Mouse (Mus musculus) embryonic stem cell, embryonic (primary cell): ENCODE results near the gene Aldh1a2.

Experiments
- CTCF ChIA-PET, 4 experiments: fragments of 300-600 bp in 2 of 4; fragments of 350-600 bp in 2 of 4; sonication (Branson Sonifier 250); formaldehyde crosslinking; loops; one replicate each; lab custom pipeline; 2022; ENCODE audit warnings: inconsistent platforms in 2 of 4; lab: Charles Lee
- POLR2A ChIA-PET, 4 experiments: fragments of 300-600 bp in 2 of 4; fragments of 350-600 bp in 2 of 4; sonication (Branson Sonifier 250); formaldehyde crosslinking; loops; one replicate each; lab custom pipeline; 2022; ENCODE audit warnings: antibody characterized with exemption in 4 of 4, inconsistent platforms in 1 of 4; lab: Charles Lee

Gene Aldh1a2

DNA sequence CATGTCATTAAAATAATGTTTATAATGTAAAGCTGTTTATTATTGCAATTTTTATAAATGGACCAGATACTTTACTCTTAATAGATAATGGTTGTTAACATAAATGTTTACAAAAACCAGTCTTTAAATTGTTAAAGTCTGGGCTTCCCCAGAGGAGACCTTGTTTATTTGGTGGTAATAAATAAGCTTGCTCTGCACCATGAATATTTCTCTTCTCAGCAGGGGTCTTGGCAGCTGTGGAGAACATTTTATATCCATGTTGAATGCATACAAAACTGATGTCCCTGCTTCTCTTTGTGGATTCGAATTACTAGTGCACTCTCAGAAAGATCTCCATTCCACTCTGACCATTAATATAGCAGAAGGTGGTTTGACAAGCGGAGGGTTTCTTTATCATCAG lies 38.8 kb downstream of the Aldh1a2 start:
- ChIA-PET POLR2A (interaction anchor here in 2 of 4 experiments (0.6 kb wide), 2 partner anchors 598 to 1278 kb away, joined by 4 to 9 read pairs; partner anchors contain the start of gene Gm10642 (in 1 of the 2)), CTCF (no interaction called here)

GRCm38 (mm10) chr9:71262711-71263110 lies 47.1 kb downstream of the Aldh1a2 start:
- POLR2A ChIA-PET = no interaction called here

DNA sequence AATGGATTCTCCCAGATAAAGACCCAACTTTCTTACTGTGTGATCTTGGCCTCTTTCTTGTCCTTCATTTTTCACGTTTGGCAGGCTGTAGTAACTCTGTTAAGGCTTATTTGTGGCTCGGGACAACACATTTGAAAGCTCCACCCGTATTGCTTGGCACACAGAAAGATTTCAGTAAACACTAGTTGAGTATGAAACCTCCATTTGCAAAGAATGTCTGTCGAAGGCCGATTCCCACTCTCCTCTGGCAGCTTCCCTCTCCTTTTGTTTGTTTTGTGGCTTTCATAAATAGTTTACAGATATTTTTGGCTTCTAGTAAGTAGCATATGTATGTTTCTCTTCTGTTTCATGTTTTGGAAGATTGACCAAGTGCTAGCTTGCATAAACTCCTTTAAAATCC lies 54.1 kb downstream of the Aldh1a2 start:
- POLR2A ChIA-PET = no interaction called here
- CTCF ChIA-PET = no interaction called here

More at GRCm38 (mm10) chr9:71262711-71263110, 47.1 kb downstream of the Aldh1a2 start:
- CTCF ChIA-PET = interaction anchor here in 1 of 4 experiments (0.7 kb wide), 1 partner anchor 415 kb away, joined by 3 read pairs; no protein-coding TSS in a partner anchor

DNA sequence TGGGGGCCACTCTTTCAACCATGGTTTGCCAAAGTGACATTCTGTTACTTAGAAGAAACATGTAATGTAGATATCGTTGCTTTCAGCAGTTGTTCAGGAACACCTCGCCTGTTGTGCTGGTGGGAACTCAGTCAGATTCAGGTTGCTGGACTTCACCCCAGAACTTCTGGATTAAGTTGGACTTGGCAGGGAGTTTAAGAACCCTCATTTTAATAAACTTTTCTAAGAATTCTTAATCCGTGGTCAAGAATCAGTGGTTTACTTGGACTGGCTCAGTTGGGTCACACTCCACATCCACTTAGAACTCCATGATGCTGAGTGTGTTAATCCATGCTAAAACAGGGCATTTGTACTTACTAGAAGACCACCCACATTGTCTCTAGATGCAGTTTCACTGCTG lies 54.6 kb downstream of the Aldh1a2 start:
- POLR2A ChIA-PET = no interaction called here

DNA sequence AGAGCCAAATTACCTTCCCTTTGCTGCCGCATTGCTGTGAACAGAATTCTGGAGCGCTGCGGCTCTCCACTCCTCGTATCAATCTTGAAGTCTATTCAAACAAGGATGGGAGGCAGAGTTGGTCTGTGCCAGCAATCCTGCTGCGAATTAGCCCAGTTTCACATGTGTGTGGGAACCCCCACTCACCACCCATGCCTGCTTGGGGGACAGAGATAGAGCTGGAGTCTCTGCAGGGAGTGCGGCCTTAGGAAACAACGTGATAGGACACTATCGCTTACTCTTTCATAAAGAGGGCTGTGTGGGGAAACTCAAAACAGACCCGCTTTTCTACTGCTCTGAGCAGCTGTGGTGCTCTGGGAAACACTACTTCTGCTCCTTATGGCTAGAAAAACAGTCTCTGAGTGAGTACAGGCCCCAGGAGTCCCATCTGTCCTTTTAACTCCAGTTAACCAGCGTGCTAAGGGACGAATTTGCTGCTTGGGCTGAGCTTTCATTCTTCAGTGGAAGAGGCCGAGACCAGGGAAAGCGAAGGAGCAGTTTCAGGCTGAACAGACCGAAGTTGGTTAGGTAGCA lies 60.6 kb downstream of the Aldh1a2 start:
- POLR2A ChIA-PET = no interaction called here
- CTCF ChIA-PET = no interaction called here

More for the DNA sequence above, 54.6 kb downstream of the Aldh1a2 start:
- CTCF ChIA-PET = no interaction called here

GRCm38 (mm10) chr9:71278741-71279140 lies 63.2 kb downstream of the Aldh1a2 start:
- ChIA-PET POLR2A (no interaction called here), CTCF (interaction anchor here in 1 of 4 experiments (0.6 kb wide), 1 partner anchor 1384 kb away, joined by 19 read pairs; no protein-coding TSS in a partner anchor)

DNA sequence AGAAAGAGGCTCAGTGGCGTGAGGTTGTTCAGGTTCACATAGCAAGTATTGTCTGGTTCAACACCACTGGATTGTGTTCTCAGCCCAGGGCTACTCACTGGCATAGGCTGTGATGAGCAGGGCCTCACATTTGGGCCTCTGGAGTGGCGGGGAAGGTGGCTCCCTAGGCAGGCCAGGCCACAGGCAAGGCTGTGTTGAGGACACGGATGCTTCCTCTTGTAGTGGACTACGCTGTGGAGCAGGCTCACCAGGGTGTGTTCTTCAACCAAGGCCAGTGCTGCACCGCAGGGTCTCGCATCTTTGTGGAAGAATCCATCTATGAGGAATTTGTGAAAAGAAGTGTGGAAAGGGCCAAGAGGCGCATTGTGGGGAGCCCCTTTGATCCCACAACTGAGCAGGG lies 67.6 kb downstream of the Aldh1a2 start:
- POLR2A ChIA-PET = no interaction called here
- CTCF ChIA-PET = no interaction called here

DNA sequence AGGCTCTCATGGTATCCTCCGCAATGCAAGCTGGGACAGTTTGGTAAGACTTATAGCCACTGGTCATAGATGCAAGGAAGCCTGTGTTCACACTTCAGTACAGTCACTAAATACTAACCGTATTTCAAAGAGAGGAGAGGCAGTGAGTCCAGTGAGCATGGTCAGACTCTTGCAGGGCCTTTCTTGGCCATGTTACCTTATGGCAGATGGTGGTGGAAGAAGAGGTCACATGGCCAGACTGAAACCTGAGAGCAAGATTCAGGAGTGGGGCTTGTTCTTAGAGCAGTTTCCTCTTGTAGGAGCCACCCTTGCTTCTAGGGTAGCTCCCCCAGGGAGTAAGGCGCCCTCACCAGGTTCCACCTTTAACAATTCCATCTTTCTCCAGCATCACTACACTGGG lies 69.6 kb downstream of the Aldh1a2 start:
- CTCF ChIA-PET = interaction anchor here in 2 of 4 experiments (0.6 to 2.0 kb wide), 2 partner anchors 17 to 35 kb away, joined by 5 read pairs; no protein-coding TSS in a partner anchor
- POLR2A ChIA-PET = interaction anchor here in 1 of 4 experiments (1.1 kb wide), 1 partner anchor 11 kb away, joined by 3 read pairs; no protein-coding TSS in a partner anchor

GRCm38 (mm10) chr9:71286420-71286819 lies 70.8 kb downstream of the Aldh1a2 start:
- ChIA-PET POLR2A (no interaction called here), CTCF (interaction anchor here in 2 of 4 experiments (1.2 to 2.0 kb wide), 2 partner anchors 34 kb away, joined by 3 to 5 read pairs; no protein-coding TSS in a partner anchor)

DNA sequence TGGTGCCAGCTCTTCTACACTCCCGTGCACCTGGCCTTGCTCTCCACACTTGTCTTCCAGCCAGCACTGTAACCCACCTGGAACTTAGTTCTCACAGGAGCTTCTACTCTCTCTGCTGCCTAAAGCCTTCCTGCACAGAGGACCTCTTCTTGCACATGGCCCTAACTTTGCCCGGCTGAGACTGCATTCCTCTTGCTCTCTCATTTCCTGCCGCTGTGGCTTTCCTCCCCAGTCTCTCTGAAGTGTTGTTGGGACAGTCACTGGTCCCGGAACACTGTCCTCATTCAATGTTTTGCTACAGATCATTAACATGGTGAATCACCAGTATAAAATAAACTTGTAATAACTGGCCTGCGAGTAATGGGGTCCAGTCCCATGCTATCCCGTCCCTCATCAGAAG lies 73.1 kb downstream of the Aldh1a2 start:
- ChIA-PET POLR2A (no interaction called here), CTCF (interaction anchor here in 1 of 4 experiments (1.8 kb wide), 1 partner anchor 32 kb away, joined by 4 read pairs; no protein-coding TSS in a partner anchor)

DNA sequence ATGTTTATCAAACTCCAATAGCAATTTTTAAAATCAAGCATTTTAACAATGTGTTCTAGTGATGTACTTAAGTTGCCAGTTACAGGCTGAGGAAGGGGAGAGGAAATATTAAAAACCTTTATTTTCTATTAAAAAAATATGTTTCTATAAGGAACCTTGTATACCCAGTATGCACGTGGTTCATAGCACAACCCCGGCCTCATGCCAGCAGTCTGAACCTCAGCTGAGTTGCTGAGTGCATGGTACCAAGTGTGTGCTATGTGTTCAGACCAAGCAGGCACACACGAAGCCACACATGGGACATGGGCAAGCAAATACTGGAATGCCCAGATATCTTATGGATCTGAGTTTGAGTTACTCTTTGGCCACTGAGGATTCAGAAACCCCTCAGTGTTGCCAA lies 74.2 kb downstream of the Aldh1a2 start:
- POLR2A ChIA-PET = interaction anchor here in 1 of 4 experiments (0.8 kb wide), 1 partner anchor 62 kb away, joined by 3 read pairs; no protein-coding TSS in a partner anchor

DNA sequence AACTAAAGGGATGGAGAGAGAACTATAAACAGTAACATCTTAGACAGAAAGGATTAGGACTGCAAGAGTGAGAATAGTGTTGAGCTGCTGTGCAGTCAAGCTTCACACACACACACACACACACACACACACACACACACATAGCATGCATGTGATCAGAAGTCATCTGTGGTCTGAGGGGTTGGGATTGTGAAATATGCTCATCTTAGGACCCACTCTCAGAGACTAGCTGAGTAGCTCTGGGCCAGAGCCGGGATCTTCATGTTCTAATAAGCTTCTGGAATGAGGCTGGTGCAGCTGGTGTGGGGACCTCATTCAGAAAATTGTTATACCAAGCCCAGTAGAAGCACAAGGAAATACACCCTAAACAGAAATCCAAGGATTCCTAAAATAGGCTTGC lies 75.1 kb downstream of the Aldh1a2 start:
- CTCF ChIA-PET = interaction anchor here in 2 of 4 experiments (0.6 to 1.4 kb wide), 2 partner anchors 29 to 79 kb away, joined by 3 to 6 read pairs; no protein-coding TSS in a partner anchor
- POLR2A ChIA-PET = no interaction called here

More for the DNA sequence above, 74.2 kb downstream of the Aldh1a2 start:
- CTCF ChIA-PET = interaction anchor here in 1 of 4 experiments (1.4 kb wide), 1 partner anchor 79 kb away, joined by 3 read pairs; no protein-coding TSS in a partner anchor

DNA sequence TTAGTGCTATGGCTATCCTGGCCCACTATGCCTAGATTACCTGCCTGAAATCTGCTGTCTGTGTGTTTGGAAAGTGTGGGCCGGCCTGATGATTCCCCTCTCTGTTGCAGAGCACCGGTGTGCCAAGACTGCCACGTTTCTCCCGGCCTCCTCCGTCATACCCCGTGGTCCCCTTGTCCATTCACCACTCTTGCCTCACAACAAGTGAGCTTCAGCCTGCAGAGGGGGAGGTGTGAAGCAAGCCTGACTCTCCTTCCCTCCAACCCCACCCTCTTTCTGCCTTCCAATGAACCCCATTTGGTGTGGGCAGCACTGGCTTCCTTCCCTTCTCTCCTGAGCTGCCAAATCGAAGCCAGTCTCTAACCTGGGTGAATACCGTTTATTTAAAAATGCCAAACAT lies 79.9 kb downstream of the Aldh1a2 start:
- ChIA-PET POLR2A (interaction anchor here in 1 of 4 experiments (0.7 kb wide), 1 partner anchor 433 kb away, joined by 6 read pairs; no protein-coding TSS in a partner anchor), CTCF (interaction anchor here in 1 of 4 experiments (0.8 kb wide), 1 partner anchor 13 kb away, joined by 4 read pairs; no protein-coding TSS in a partner anchor)

DNA sequence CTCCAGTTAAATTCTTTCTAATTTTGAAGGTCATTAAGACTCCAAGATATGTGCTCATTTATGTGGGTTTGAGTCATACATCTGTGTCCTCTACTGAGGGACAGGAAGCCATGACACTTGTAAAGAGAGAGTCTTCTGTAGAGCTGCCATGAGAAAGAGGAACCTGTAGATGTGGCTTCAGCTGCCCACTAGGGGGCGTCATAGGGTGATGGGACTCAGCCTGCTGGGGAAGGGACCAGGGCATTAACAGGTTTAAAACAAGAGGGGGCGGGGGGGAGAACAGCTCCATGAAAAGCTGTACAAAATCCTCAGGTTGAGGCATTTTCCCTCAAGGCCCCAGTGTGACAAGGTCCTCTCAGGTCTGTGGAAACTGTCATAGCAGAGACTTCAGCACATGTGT lies 88.0 kb downstream of the Aldh1a2 start:
- CTCF ChIA-PET = interaction anchor here (0.6 to 3.8 kb wide), 17 partner anchors 9 to 498 kb away, joined by 3 to 24 read pairs (median 4); no protein-coding TSS in a partner anchor
- POLR2A ChIA-PET = interaction anchor here in 1 of 4 experiments (0.7 kb wide), 1 partner anchor 9 kb away, joined by 3 read pairs; no protein-coding TSS in a partner anchor

DNA sequence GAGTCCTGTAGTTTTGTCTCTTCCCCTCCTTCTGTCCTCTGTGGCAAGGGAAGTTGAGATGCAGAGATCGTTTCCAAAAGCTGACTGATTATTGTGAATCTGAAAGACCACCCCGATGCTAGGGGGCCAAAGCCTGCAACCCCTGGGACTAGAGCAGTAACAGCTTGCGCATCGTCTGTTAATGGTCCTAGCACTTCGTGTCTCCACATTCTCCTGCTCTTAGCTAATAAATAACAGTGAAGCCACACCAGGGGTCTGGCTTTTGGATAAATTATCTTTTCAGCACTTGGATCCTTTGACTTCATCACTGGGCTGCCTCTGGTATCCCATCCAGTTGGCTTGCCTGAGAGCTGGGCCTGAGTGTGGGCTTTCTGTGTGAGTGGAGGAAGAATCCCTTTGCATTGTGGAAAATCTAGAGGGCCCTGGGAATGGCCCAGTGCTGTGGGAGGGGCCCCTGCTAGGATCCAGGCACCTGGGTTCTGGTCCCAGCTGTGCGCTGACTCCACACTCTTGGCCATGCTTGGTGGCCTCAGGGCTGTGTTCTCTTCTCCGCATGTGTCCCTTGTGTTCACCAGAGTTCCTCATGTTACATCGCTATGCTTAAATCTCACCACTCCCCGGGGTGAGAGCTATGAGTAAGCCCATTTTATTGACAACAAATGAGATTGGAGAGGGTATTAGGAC lies 91.7 kb downstream of the Aldh1a2 start:
- ChIA-PET POLR2A (interaction anchor here in 1 of 4 experiments (0.6 kb wide), 1 partner anchor 215 kb away, joined by 3 read pairs; no protein-coding TSS in a partner anchor), CTCF (interaction anchor here in 2 of 4 experiments (0.9 to 2.0 kb wide), 5 partner anchors 9 to 96 kb away, joined by 3 to 7 read pairs (median 4); no protein-coding TSS in a partner anchor)

GRCm38 (mm10) chr9:71315960-71316359 lies 100.4 kb downstream of the Aldh1a2 start:
- ChIA-PET CTCF (interaction anchor here in 2 of 4 experiments (0.5 to 1.3 kb wide), 6 partner anchors 8 to 801 kb away, joined by 3 to 5 read pairs (median 4); no protein-coding TSS in a partner anchor), POLR2A (interaction anchor here in 1 of 4 experiments (1.7 kb wide), 1 partner anchor 39 kb away, joined by 3 read pairs; no protein-coding TSS in a partner anchor)

DNA sequence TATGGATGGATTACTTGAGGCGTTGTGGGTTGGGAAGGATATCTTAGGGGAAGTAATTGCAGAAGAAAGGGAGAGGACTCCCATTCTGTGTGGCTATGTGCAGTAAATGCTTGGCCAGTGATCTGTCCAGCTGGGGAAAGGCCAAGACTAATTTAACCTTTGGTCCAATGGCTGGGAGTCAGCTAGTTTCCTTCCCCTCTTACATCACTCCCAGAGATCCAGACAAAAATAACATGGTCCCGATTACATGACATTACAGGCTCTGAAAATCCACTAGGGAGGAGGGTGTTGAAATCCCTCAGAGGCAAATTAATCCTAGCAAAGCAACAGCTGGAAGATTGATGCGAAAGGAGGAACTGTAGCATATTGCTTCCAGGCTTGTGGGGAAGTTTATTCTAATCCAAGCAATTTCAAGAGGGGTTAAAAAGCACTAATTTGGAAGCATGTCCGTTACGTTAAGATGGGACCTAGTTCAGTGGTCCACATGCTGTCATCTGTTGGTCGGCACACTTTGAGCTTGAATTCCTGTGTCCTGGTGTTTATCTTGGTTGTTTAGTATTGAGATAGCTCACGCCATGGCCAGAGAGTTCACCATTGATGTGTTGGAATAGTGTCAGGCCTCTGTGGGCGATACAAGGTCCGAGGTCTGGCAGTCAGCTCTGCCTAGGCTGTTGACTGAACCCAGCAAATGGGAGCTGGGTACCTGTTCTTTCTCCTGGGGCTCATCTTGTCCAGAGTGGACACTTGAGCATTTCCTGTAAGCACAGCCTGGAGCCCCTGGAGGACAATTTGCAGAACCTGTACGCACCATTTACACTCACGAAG lies 101.7 kb downstream of the Aldh1a2 start:
- POLR2A ChIA-PET = no interaction called here
- CTCF ChIA-PET = interaction anchor here in 3 of 4 experiments (0.6 to 1.7 kb wide), 5 partner anchors 13 to 1083 kb away, joined by 3 to 7 read pairs (median 6); no protein-coding TSS in a partner anchor

- CTCF ChIA-PET = interaction anchor here in 3 of 4 experiments (0.6 to 1.7 kb wide), 4 partner anchors 107 to 1083 kb away, joined by 3 to 7 read pairs (median 4); no protein-coding TSS in a partner anchor
- POLR2A ChIA-PET = no interaction called here
These were observed 102.3 kb downstream of the Aldh1a2 start for GRCm38 (mm10) chr9:71317921-71318241.
